Mouse (Mus musculus) megakaryocyte, embryonic 14.5 days (primary cell): ENCODE data around the gene Zbtb3. TPM values are rescaled to one million over a fixed set of nuclear protein-coding genes. Genes with fewer than 3 reads are reported as not detected.
A peak's percentile ranks its signal among the peaks of the same experiment; 100 is the strongest.

Source experiments
- H3K27me3 ChIP-seq: replicated peaks from 2 replicates; pipeline ENCODE3; 2012; ENCODE audit warnings: inconsistent platforms
- H3K36me3 ChIP-seq: replicated peaks from 2 replicates; pipeline ENCODE3; 2012; ENCODE audit warnings: low read length, inconsistent platforms, mixed read lengths
- H3K4me1 ChIP-seq: 2 replicates; pipeline ENCODE4 v1.6.1; 2012; ENCODE audit warnings: inconsistent platforms
- H3K4me3 ChIP-seq: replicated peaks from 2 replicates; pipeline ENCODE3; 2012; ENCODE audit warnings: moderate library complexity, mild to moderate bottlenecking, inconsistent platforms
- H3K9me3 ChIP-seq: 2 replicates; pipeline ENCODE4 v1.6.1; 2012; ENCODE audit warnings: inconsistent platforms
- FLI1 ChIP-seq: IDR thresholded peaks from 2 replicates; pipeline ENCODE4 v1.6.1; 2012; ENCODE audit warnings: low read length, inconsistent platforms, mixed read lengths
- GATA1 ChIP-seq: IDR thresholded peaks from 3 replicates; pipeline ENCODE4 v1.6.1; 2012; ENCODE audit warnings: mixed read lengths, low read length, inconsistent platforms, borderline replicate concordance
- polyA plus RNA-seq: library from polyadenylated mRNA; stranded (reverse); fragments of >175 nt; gene quantifications from 2 replicates; pipeline ENCODE4 v1.2.3, GENCODE M21; 2012; ENCODE audit warnings: low replicate concordance; ENCODE audit not compliant: insufficient read depth

Gene Zbtb3
- polyA plus RNA-seq, 1 experiment, result 1.3 TPM

GRCm38 (mm10) chr19:8839908-8840791, 37.8 kb downstream of the Zbtb3 start:
- peaks cover 55% of the 10 kb centered on the region for H3K36me3 ChIP-seq
- TF ChIP-seq GATA1, result no peak
- no peak for TF ChIP-seq FLI1
- H3K4me1 ChIP-seq, result peaks cover 62% of the 10 kb centered on the region
- no peaks in the 10 kb centered on the region for H3K27me3 ChIP-seq
- H3K9me3 ChIP-seq, result no peaks in the 10 kb centered on the region
- H3K4me3 ChIP-seq, result peak overlapping the region; percentile 94

- Histone ChIP-seq H3K36me3 (peaks cover 55% of the 10 kb centered on the region), H3K4me1 (peaks cover 62% of the 10 kb centered on the region), H3K4me3 (peak overlapping the region; percentile 94), H3K9me3 (no peaks in the 10 kb centered on the region), H3K27me3 (no peaks in the 10 kb centered on the region)
- TF ChIP-seq GATA1, result no peak
- no peak for TF ChIP-seq FLI1
Observed at GRCm38 (mm10) chr19:8841012-8841411, 38.7 kb downstream of the Zbtb3 start.

- peaks cover 50% of the 10 kb centered on the region for H3K4me1 ChIP-seq
- H3K27me3 ChIP-seq, result no peaks in the 10 kb centered on the region
- H3K9me3 ChIP-seq, result no peaks in the 10 kb centered on the region
- TF ChIP-seq FLI1 (no peak), GATA1 (no peak)
- peak overlapping the region; percentile 40 for H3K4me3 ChIP-seq
- peaks cover 71% of the 10 kb centered on the region for H3K36me3 ChIP-seq
Observed at GRCm38 (mm10) chr19:8842961-8843360, 40.6 kb downstream of the Zbtb3 start.

GRCm38 (mm10) chr19:8844371-8845129, 42.2 kb downstream of the Zbtb3 start:
- Histone ChIP-seq H3K36me3 (peaks cover 79% of the 10 kb centered on the region), H3K4me3 (no peak overlapping the region), H3K4me1 (peaks cover 35% of the 10 kb centered on the region), H3K9me3 (no peaks in the 10 kb centered on the region), H3K27me3 (no peaks in the 10 kb centered on the region)
- no peak for TF ChIP-seq FLI1
- TF ChIP-seq GATA1, result no peak

GRCm38 (mm10) chr19:8848356-8848755, 46.0 kb downstream of the Zbtb3 start:
- TF ChIP-seq GATA1 (no peak), FLI1 (no peak)
- Histone ChIP-seq H3K4me1 (peaks cover 23% of the 10 kb centered on the region), H3K27me3 (peaks cover 2% of the 10 kb centered on the region), H3K4me3 (no peak overlapping the region), H3K36me3 (peaks cover 57% of the 10 kb centered on the region), H3K9me3 (no peaks in the 10 kb centered on the region)

- Histone ChIP-seq H3K4me1 (peaks cover 19% of the 10 kb centered on the region), H3K9me3 (no peaks in the 10 kb centered on the region), H3K4me3 (no peak within 1 kb of the TSS), H3K36me3 (peaks cover 40% of the 10 kb centered on the region), H3K27me3 (peaks cover 2% of the 10 kb centered on the region)
- TF ChIP-seq FLI1 (no peak), GATA1 (no peak)
Observed at GRCm38 (mm10) chr19:8850402-8850901, 48.1 kb downstream of the Zbtb3 start, which contains the start of gene Lrrn4cl. Gene Lrrn4cl (plus strand): TSS chr19:8850768.

GRCm38 (mm10) chr19:8851639-8852038, 49.3 kb downstream of the Zbtb3 start:
- TF ChIP-seq FLI1, result no peak
- no peak for TF ChIP-seq GATA1
- Histone ChIP-seq H3K4me1 (peaks cover 19% of the 10 kb centered on the region), H3K36me3 (peaks cover 28% of the 10 kb centered on the region), H3K4me3 (no peak overlapping the region), H3K9me3 (no peaks in the 10 kb centered on the region), H3K27me3 (peaks cover 2% of the 10 kb centered on the region)

GRCm38 (mm10) chr19:8852236-8852928, 50.0 kb downstream of the Zbtb3 start:
- TF ChIP-seq FLI1, result no peak
- TF ChIP-seq GATA1, result no peak
- Histone ChIP-seq H3K27me3 (peaks cover 2% of the 10 kb centered on the region), H3K4me3 (no peak overlapping the region), H3K36me3 (peaks cover 21% of the 10 kb centered on the region), H3K4me1 (peaks cover 19% of the 10 kb centered on the region), H3K9me3 (no peaks in the 10 kb centered on the region)

- TF ChIP-seq GATA1, result no peak
- no peak for TF ChIP-seq FLI1
- H3K27me3 ChIP-seq, result peaks cover 2% of the 10 kb centered on the region
- H3K4me1 ChIP-seq, result peaks cover 19% of the 10 kb centered on the region
- H3K36me3 ChIP-seq, result peaks cover 13% of the 10 kb centered on the region
- no peaks in the 10 kb centered on the region for H3K9me3 ChIP-seq
- no peak overlapping the region for H3K4me3 ChIP-seq
Observed at GRCm38 (mm10) chr19:8853117-8853516, 50.8 kb downstream of the Zbtb3 start.

Other genes starting within 250 kb of the Zbtb3 start
- gene Slc22a8, start 211.3 kb upstream of the Zbtb3 start, polyA plus RNA-seq, result not detected in 2 replicates
- gene Slc22a6, start 184.5 kb upstream of the Zbtb3 start, polyA plus RNA-seq, result not detected in 2 replicates
- gene Chrm1, start 138.8 kb upstream of the Zbtb3 start, polyA plus RNA-seq, result 0.02 TPM in 1 of 2 replicates, not detected in the other
- gene Slc3a2, start 79.2 kb upstream of the Zbtb3 start, polyA plus RNA-seq, result 139 and 161 TPM in 2 replicates
- 3.7 and 16.5 TPM in 2 replicates for gene Wdr74, start 66.7 kb upstream of the Zbtb3 start, polyA plus RNA-seq
- 0.86 TPM in 1 of 2 replicates, not detected in the other for gene 1700092M07Rik, start 61.8 kb upstream of the Zbtb3 start, polyA plus RNA-seq
- gene Stx5a, start 61.1 kb upstream of the Zbtb3 start, polyA plus RNA-seq, result 18.8 and 39.1 TPM in 2 replicates
- gene Nxf1, start 45.5 kb upstream of the Zbtb3 start, polyA plus RNA-seq, result 10.6 and 13.3 TPM in 2 replicates
- 53.5 and 407 TPM in 2 replicates for gene Tmem223, start 31.6 kb upstream of the Zbtb3 start, polyA plus RNA-seq
- 154 and 203 TPM in 2 replicates for gene Tmem179b, start 28.1 kb upstream of the Zbtb3 start, polyA plus RNA-seq
- 33.7 and 61.6 TPM in 2 replicates for gene Taf6l, start 16.1 kb upstream of the Zbtb3 start, polyA plus RNA-seq
- 6.3 TPM in 1 of 2 replicates, not detected in the other for gene Polr2g, start 4.0 kb upstream of the Zbtb3 start, polyA plus RNA-seq
- 0.51 TPM in 1 of 2 replicates, not detected in the other for gene Ttc9c, start 16.8 kb downstream of the Zbtb3 start, polyA plus RNA-seq
- gene Hnrnpul2, start 17.5 kb downstream of the Zbtb3 start, polyA plus RNA-seq, result 13.5 and 54.1 TPM in 2 replicates
- 44.9 and 148 TPM in 2 replicates for gene AC129217.1, start 27.2 kb downstream of the Zbtb3 start, polyA plus RNA-seq
- 124 and 182 TPM in 2 replicates for gene Bscl2, start 34.9 kb downstream of the Zbtb3 start, polyA plus RNA-seq
- not detected in 2 replicates for gene Gng3, start 36.6 kb downstream of the Zbtb3 start, polyA plus RNA-seq
- gene Lrrn4cl, start 48.2 kb downstream of the Zbtb3 start, polyA plus RNA-seq, result 0.23 TPM in 1 of 2 replicates, not detected in the other
- gene Ubxn1, start 68.9 kb downstream of the Zbtb3 start, polyA plus RNA-seq, result 125 and 325 TPM in 2 replicates
- gene Uqcc3, start 78.4 kb downstream of the Zbtb3 start, polyA plus RNA-seq, result 6.2 and 84.6 TPM in 2 replicates
- gene Lbhd1, start 81.2 kb downstream of the Zbtb3 start, polyA plus RNA-seq, result 1.5 TPM in 1 of 2 replicates, not detected in the other
- gene Gm49403, start 81.4 kb downstream of the Zbtb3 start, polyA plus RNA-seq, result not detected in 2 replicates
- 10.2 and 72.7 TPM in 2 replicates for gene 1810009A15Rik, start 86.3 kb downstream of the Zbtb3 start, polyA plus RNA-seq
- gene Gm49416, start 86.4 kb downstream of the Zbtb3 start, polyA plus RNA-seq, result 12.5 TPM in 1 of 2 replicates, not detected in the other
- gene Ints5, start 90.5 kb downstream of the Zbtb3 start, polyA plus RNA-seq, result 22.4 and 29.0 TPM in 2 replicates
- gene Ganab, start 95.5 kb downstream of the Zbtb3 start, polyA plus RNA-seq, result 4.0 and 25.1 TPM in 2 replicates
- gene B3gat3, start 117.8 kb downstream of the Zbtb3 start, polyA plus RNA-seq, result 135 and 141 TPM in 2 replicates
- gene Rom1, start 126.8 kb downstream of the Zbtb3 start, polyA plus RNA-seq, result 4.2 and 8.2 TPM in 2 replicates
- gene Eml3, start 127.0 kb downstream of the Zbtb3 start, polyA plus RNA-seq, result 31.6 and 32.2 TPM in 2 replicates
- gene Mta2, start 139.3 kb downstream of the Zbtb3 start, polyA plus RNA-seq, result 5.1 and 27.3 TPM in 2 replicates
- gene Tut1, start 151.3 kb downstream of the Zbtb3 start, polyA plus RNA-seq, result 25.5 and 37.3 TPM in 2 replicates
- gene Eef1g, start 164.5 kb downstream of the Zbtb3 start, polyA plus RNA-seq, result 36.7 and 78.5 TPM in 2 replicates
- gene Ahnak, start 186.7 kb downstream of the Zbtb3 start, polyA plus RNA-seq, result 4.6 and 28.7 TPM in 2 replicates